Mouse (Mus musculus) small intestine, adult 2 months (tissue): ENCODE results near the gene Gm20388. TPM values are rescaled to one million over a fixed set of nuclear protein-coding genes. Genes with fewer than 3 reads are reported as not detected.

Experiments
- H3K27ac ChIP-seq: fragments of 200-500 bp; 2 replicates; pipeline ENCODE4 v1.5.1; 2012; ENCODE audit warnings: low read depth, low read length, control low read depth, inconsistent platforms; ENCODE audit not compliant: insufficient read depth
- H3K27me3 ChIP-seq: fragments of 200-500 bp; 2 replicates; pipeline ENCODE4 v1.6.1; 2012; ENCODE audit warnings: mild to moderate bottlenecking, moderate library complexity, low read length, inconsistent platforms; ENCODE audit not compliant: control insufficient read depth, insufficient read depth
- H3K36me3 ChIP-seq: fragments of 200-500 bp; 2 replicates; pipeline ENCODE4 v1.6.1; 2012; ENCODE audit warnings: mild to moderate bottlenecking, low read length, control low read depth, inconsistent platforms; ENCODE audit not compliant: control insufficient read depth, insufficient read depth
- H3K4me1 ChIP-seq: fragments of 200-500 bp; 2 replicates; pipeline ENCODE4 v1.6.1; 2012; ENCODE audit warnings: low read length, inconsistent platforms, mixed read lengths; ENCODE audit not compliant: control insufficient read depth, insufficient read depth, insufficient read length
- H3K4me3 ChIP-seq: fragments of 200-500 bp; 2 replicates; pipeline ENCODE4 v1.5.1; 2012; ENCODE audit warnings: low read depth, mild to moderate bottlenecking, control low read depth, inconsistent platforms, low read length, moderate library complexity
- CTCF ChIP-seq: fragments of 200-500 bp; IDR thresholded peaks from 2 replicates; pipeline ENCODE4 v1.5.1; 2012; ENCODE audit warnings: low read depth, mild to moderate bottlenecking, control low read depth, inconsistent platforms, low read length, moderate library complexity, mixed read lengths; ENCODE audit not compliant: insufficient replicate concordance, insufficient read length; ENCODE audit errors: extremely low read depth
- POLR2A ChIP-seq: fragments of 200-500 bp; IDR thresholded peaks from 2 replicates; pipeline ENCODE4 v1.6.1; 2012; ENCODE audit warnings: low read depth, mild to moderate bottlenecking, control low read depth, inconsistent platforms, low read length, moderate library complexity
- WGBS: fragments of 180-500 bp; shearing (Covaris S2); methylation state at CpG from one replicate; pipeline ENCODE4 v1.1.7; 2018; 5-methylcytosine and 5-hydroxymethylcytosine counted together
- polyA plus RNA-seq: library from polyadenylated mRNA; depleted of rRNA; stranded (reverse); fragments of >200 nt; gene quantifications from 2 replicates; pipeline ENCODE4 v1.2.3, GENCODE M21; 2012

Gene Gm20388
- polyA plus RNA-seq, 1 experiment = 37.3 TPM

- no peaks in the 10 kb centered on the region for H3K36me3 ChIP-seq
- H3K27me3 ChIP-seq = no peaks in the 10 kb centered on the region
- TF ChIP-seq POLR2A (peak; percentile 93), CTCF (no peak)
- H3K4me3 ChIP-seq = peak within 1 kb of the TSS; percentile 79
- WGBS = under 1% methylated on average over 61 of the region's 61 CpGs
- H3K4me1 ChIP-seq = peaks cover 9% of the 10 kb centered on the region
- no peak within 1 kb of the TSS for H3K27ac ChIP-seq
Measured at GRCm38 (mm10) chr8:121907587-121908248, 1997.1 kb downstream of the Gm20388 start, which contains the start of gene Slc7a5. Gene Slc7a5 (minus strand): TSS chr8:121907694.

GRCm38 (mm10) chr8:121908378-121909147, 1997.9 kb downstream of the Gm20388 start:
- Histone ChIP-seq H3K4me3 (no peak overlapping the region), H3K36me3 (no peaks in the 10 kb centered on the region), H3K27me3 (no peaks in the 10 kb centered on the region), H3K4me1 (peaks cover 9% of the 10 kb centered on the region), H3K27ac (no peak overlapping the region)
- TF ChIP-seq POLR2A = no peak
- 44% methylated on average over 8 of the region's 8 CpGs for WGBS

- Histone ChIP-seq H3K27me3 (no peaks in the 10 kb centered on the region), H3K27ac (no peak overlapping the region), H3K36me3 (no peaks in the 10 kb centered on the region), H3K4me1 (peaks cover 9% of the 10 kb centered on the region), H3K4me3 (no peak overlapping the region)
- TF ChIP-seq CTCF = no peak
- no peak for TF ChIP-seq POLR2A
- 31% methylated on average over 8 of the region's 8 CpGs for WGBS
Measured at GRCm38 (mm10) chr8:121909148-121909541, 1998.5 kb downstream of the Gm20388 start.

- H3K4me3 ChIP-seq = no peak overlapping the region
- under 1% methylated on average over 6 of the region's 6 CpGs for WGBS
- H3K36me3 ChIP-seq = no peaks in the 10 kb centered on the region
- H3K4me1 ChIP-seq = peaks cover 9% of the 10 kb centered on the region
- no peak overlapping the region for H3K27ac ChIP-seq
- no peaks in the 10 kb centered on the region for H3K27me3 ChIP-seq
- peak; percentile 58; the same call in 1 of the 2 replicates for TF ChIP-seq CTCF
- no peak for TF ChIP-seq POLR2A
Measured at GRCm38 (mm10) chr8:121909663-121910062, 1999.0 kb downstream of the Gm20388 start.

GRCm38 (mm10) chr8:121911400-121911799, 2000.8 kb downstream of the Gm20388 start:
- no peak overlapping the region for H3K4me3 ChIP-seq
- no peaks in the 10 kb centered on the region for H3K27me3 ChIP-seq
- no peak overlapping the region for H3K27ac ChIP-seq
- WGBS = 90% methylated on average over 6 of the region's 6 CpGs
- TF ChIP-seq POLR2A (no peak), CTCF (no peak)
- no peaks in the 10 kb centered on the region for H3K36me3 ChIP-seq
- peaks cover 5% of the 10 kb centered on the region; the same call in 1 of the 2 replicates for H3K4me1 ChIP-seq

GRCm38 (mm10) chr8:121911987-121912386, 2001.3 kb downstream of the Gm20388 start:
- Histone ChIP-seq H3K27ac (no peak overlapping the region), H3K27me3 (no peaks in the 10 kb centered on the region), H3K4me1 (peaks cover 5% of the 10 kb centered on the region; the same call in 1 of the 2 replicates), H3K4me3 (no peak overlapping the region), H3K36me3 (no peaks in the 10 kb centered on the region)
- no peak for TF ChIP-seq POLR2A
- no peak for TF ChIP-seq CTCF
- WGBS = 78% methylated on average over 7 of the region's 7 CpGs

GRCm38 (mm10) chr8:121912831-121913230, 2002.2 kb downstream of the Gm20388 start:
- no peak overlapping the region for H3K27ac ChIP-seq
- no peak overlapping the region for H3K4me3 ChIP-seq
- H3K36me3 ChIP-seq = no peaks in the 10 kb centered on the region
- H3K4me1 ChIP-seq = peaks cover 2% of the 10 kb centered on the region; the same call in 1 of the 2 replicates
- no peaks in the 10 kb centered on the region for H3K27me3 ChIP-seq
- no peak for TF ChIP-seq CTCF
- TF ChIP-seq POLR2A = no peak
- WGBS = 64% methylated on average over 3 of the region's 3 CpGs
